ENCODE assay signal across 9 mouse cellular contexts in the genomic region with DNA sequence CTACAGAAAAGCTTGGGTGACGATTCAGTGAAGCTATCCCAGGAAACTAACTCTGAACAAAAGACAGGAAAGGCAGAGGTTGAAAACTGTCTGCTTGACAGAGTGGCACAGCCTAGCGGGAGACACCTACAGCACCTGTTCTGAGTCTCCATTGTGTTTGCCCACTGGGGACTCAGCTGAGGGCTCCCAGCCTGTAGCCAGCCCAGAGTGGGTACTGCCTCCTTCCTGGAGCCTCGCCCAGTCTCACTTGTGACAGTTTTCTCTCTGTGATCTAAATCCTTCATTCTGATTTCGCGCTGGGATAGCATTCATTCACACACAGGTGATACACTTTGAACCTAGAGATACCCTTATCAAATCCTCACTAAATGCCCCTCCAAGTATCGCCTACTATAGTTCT. TPM values are rescaled to one million over a fixed set of nuclear protein-coding genes. Genes with fewer than 3 reads are reported as not detected.
A peak's percentile ranks its signal among the peaks of the same experiment; 100 is the strongest.
DNase-seq lines count a peak whose midpoint lies in the region; ATAC-seq and TF ChIP-seq lines count a peak whose summit lies in the region.
"Had no signal": no experiment of that assay in that cellular context is flagged by ENCODE, and none has a peak within 500 bp of the region (broad histone marks: within the 10 kb centered on the region; RNA-seq: fewer than 3 reads in every experiment).

No protein-coding gene starts in this region.

- no peak for ATAC-seq in embryonic facial prominence, embryonic 11.5 days (replicated peaks; ENCODE audit: insufficient number of reproducible peaks, low FRiP score, low TSS enrichment, low read depth)
- no peak for ATAC-seq in intestine, embryonic 14.5 days (replicated peaks; ENCODE audit: low FRiP score, low TSS enrichment, low read depth)
- ATAC-seq in lung, embryonic 16.5 days (ENCODE audit: low read depth): no peak

- H3K9me3 ChIP-seq in heart, embryonic 10.5 days: no peaks in the 10 kb centered on the region
- no peaks in the 10 kb centered on the region for H3K9me3 ChIP-seq in embryonic facial prominence, embryonic 11.5 days (replicated peaks; ENCODE audit: control insufficient read depth, low read length)
- no peaks in the 10 kb centered on the region for H3K9me3 ChIP-seq in intestine, embryonic 14.5 days (ENCODE audit: control insufficient read depth, low read length)
- H3K9me3 ChIP-seq in lung, embryonic 16.5 days (ENCODE audit: control insufficient read depth, low read length): no peaks in the 10 kb centered on the region

- peak overlapping the region; percentile 43 for H3K9ac ChIP-seq in embryonic facial prominence, embryonic 11.5 days (replicated peaks; ENCODE audit: low read length)
- H3K9ac ChIP-seq in intestine, embryonic 14.5 days (ENCODE audit: low read length): peak overlapping the region; percentile 54
- peak overlapping the region; percentile 70 for H3K9ac ChIP-seq in lung, embryonic 16.5 days (ENCODE audit: low read length)

- no peaks in the 10 kb centered on the region for H3K27me3 ChIP-seq in heart, embryonic 10.5 days (ENCODE audit: insufficient read depth, poor library complexity, severe bottlenecking)
- no peaks in the 10 kb centered on the region for H3K27me3 ChIP-seq in embryonic facial prominence, embryonic 11.5 days (ENCODE audit: control insufficient read depth, insufficient read depth, low read length)
- H3K27me3 ChIP-seq in intestine, embryonic 14.5 days (replicated peaks; ENCODE audit: control insufficient read depth, insufficient read depth, low read length): no peaks in the 10 kb centered on the region
- peaks cover 2% of the 10 kb centered on the region; the same call in 1 of the 2 replicates for H3K27me3 ChIP-seq in lung, embryonic 16.5 days (ENCODE audit: control insufficient read depth, insufficient read depth, low read depth, low read length)
- H3K27me3 ChIP-seq in small intestine, adult 2 months (ENCODE audit: control insufficient read depth, insufficient read depth, low read length): no peaks in the 10 kb centered on the region; the same call in 1 of the 2 replicates
- H3K27me3 ChIP-seq: CH12.LX had no signal

- H3K4me1 ChIP-seq in heart, embryonic 10.5 days: 0 out of 2 replicates have a peak, but pooled peaks cover 3% of the 10 kb centered on the region
- no peaks in the 10 kb centered on the region for H3K4me1 ChIP-seq in embryonic facial prominence, embryonic 11.5 days (ENCODE audit: control insufficient read depth, insufficient read depth, low read length)
- peaks cover 4% of the 10 kb centered on the region for H3K4me1 ChIP-seq in intestine, embryonic 14.5 days (replicated peaks; ENCODE audit: control insufficient read depth, insufficient read depth, low read length)
- H3K4me1 ChIP-seq in lung, embryonic 16.5 days (replicated peaks; ENCODE audit: control insufficient read depth, insufficient read depth, low read length): no peaks in the 10 kb centered on the region
- no peaks in the 10 kb centered on the region for H3K4me1 ChIP-seq in small intestine, adult 2 months (ENCODE audit: control insufficient read depth, insufficient read depth, insufficient read length, low read length)

- peak overlapping the region; percentile 72 for H3K4me3 ChIP-seq in heart, embryonic 10.5 days
- peak overlapping the region; percentile 61 for H3K4me3 ChIP-seq in embryonic facial prominence, embryonic 11.5 days (ENCODE audit: low read depth, low read length)
- H3K4me3 ChIP-seq in intestine, embryonic 14.5 days (ENCODE audit: low read depth, low read length): peak overlapping the region; percentile 72
- peak overlapping the region; percentile 64 for H3K4me3 ChIP-seq in lung, embryonic 16.5 days (ENCODE audit: low read length)
- H3K4me3 ChIP-seq in small intestine, adult 2 months (ENCODE audit: low read depth, low read length): peak overlapping the region; percentile 25

- no peak for DNase-seq in heart, embryonic 10.5 days (ENCODE audit: low spot score)
- DNase-seq in heart, postnatal 25 days (ENCODE audit: low spot score): no peak
- DNase-seq in embryonic facial prominence, embryonic 11.5 days (ENCODE audit: low spot score): no peak
- no peak for DNase-seq in intestine, embryonic 14.5 days (ENCODE audit: low spot score)
- no peak for DNase-seq in testis, postnatal 10 days (ENCODE audit: low spot score)
- no peak for DNase-seq in thymus, postnatal 0 days (ENCODE audit: low spot score)

- intact Hi-C loops in heart, postnatal 25 days (cut with DNase I): loop anchor here (5.0 kb wide), 2 partner anchors 608 to 1413 kb away; no protein-coding TSS in a partner anchor

- WGBS in heart, embryonic 10.5 days: 23% methylated on average over 6 of the region's 6 CpGs
- WGBS in embryonic facial prominence, embryonic 11.5 days: 33% methylated on average over 6 of the region's 6 CpGs
- WGBS in intestine, embryonic 14.5 days: 17% methylated on average over 6 of the region's 6 CpGs
- 7% methylated on average over 6 of the region's 6 CpGs for WGBS in lung, embryonic 16.5 days
- WGBS in small intestine, adult 2 months: 20% methylated on average over 6 of the region's 6 CpGs

- TF ChIP-seq POLR2A in small intestine, adult 2 months (IDR thresholded peaks at IDR 0.05; ENCODE audit: low read depth, low read length): no peak

- H3K27ac ChIP-seq in heart, embryonic 10.5 days: no peak overlapping the region
- no peak overlapping the region for H3K27ac ChIP-seq in embryonic facial prominence, embryonic 11.5 days (replicated peaks; ENCODE audit: low read depth, low read length)
- no peak overlapping the region for H3K27ac ChIP-seq in intestine, embryonic 14.5 days (ENCODE audit: low read depth)
- H3K27ac ChIP-seq in lung, embryonic 16.5 days (ENCODE audit: low read length): peak overlapping the region; percentile 27; the same call in 1 of the 2 replicates
- H3K27ac ChIP-seq in small intestine, adult 2 months (ENCODE audit: insufficient read depth, low read depth, low read length): no peak overlapping the region

- TF ChIP-seq CTCF in small intestine, adult 2 months (IDR thresholded peaks at IDR 0.05; ENCODE audit: extremely low read depth, insufficient read length, insufficient replicate concordance, low read depth, low read length): no peak

- H3K4me2 ChIP-seq in embryonic facial prominence, embryonic 11.5 days (ENCODE audit: low read depth, low read length): peak overlapping the region; percentile 93
- peak overlapping the region; percentile 94 for H3K4me2 ChIP-seq in intestine, embryonic 14.5 days (ENCODE audit: low read length)
- peak overlapping the region; percentile 88 for H3K4me2 ChIP-seq in lung, embryonic 16.5 days (ENCODE audit: low read depth, low read length)

- H3K36me3 ChIP-seq in heart, embryonic 10.5 days: no peaks in the 10 kb centered on the region
- no peaks in the 10 kb centered on the region for H3K36me3 ChIP-seq in embryonic facial prominence, embryonic 11.5 days (replicated peaks; ENCODE audit: control insufficient read depth, insufficient read depth, low read depth, low read length)
- no peaks in the 10 kb centered on the region for H3K36me3 ChIP-seq in intestine, embryonic 14.5 days (ENCODE audit: control insufficient read depth, insufficient read depth, low read length)
- H3K36me3 ChIP-seq in lung, embryonic 16.5 days (ENCODE audit: control insufficient read depth, insufficient read depth, low read length): no peaks in the 10 kb centered on the region
- H3K36me3 ChIP-seq in small intestine, adult 2 months (ENCODE audit: control insufficient read depth, insufficient read depth, low read length): no peaks in the 10 kb centered on the region

RNA-seq across cellular contexts. Expression of a gene that starts 1.5 kb away (rescaled TPM):
- 11.9 and 24.3 TPM in 2 replicates for polyA plus RNA-seq in heart, embryonic 10.5 days (2016; fragmentation: Nextera tagmentation; extraction: Ambion mirVana)
- total RNA-seq in heart, postnatal 25 days (2021): 1 to 10 TPM in 1 of 2 experiments, under 1 TPM in 1; 0.89 to 1.5 TPM
- polyA plus RNA-seq in embryonic facial prominence, embryonic 11.5 days (2014; fragmentation: Nextera tagmentation; extraction: Ambion mirVana): 31.1 and 37.3 TPM in 2 replicates
- polyA plus RNA-seq in intestine, embryonic 14.5 days (2014; fragmentation: Nextera tagmentation; extraction: Ambion mirVana): 35.7 and 41.7 TPM in 2 replicates
- 40.6 and 45.3 TPM in 2 replicates for polyA plus RNA-seq in lung, embryonic 16.5 days (2015; fragmentation: Nextera tagmentation; extraction: Ambion mirVana)
- 0.81 and 1.9 TPM in 2 replicates for polyA plus RNA-seq in small intestine, adult 2 months (2012; rRNA removed)
- 1.7 TPM in 2 replicates for polyA plus RNA-seq in thymus, postnatal 0 days (2015; fragmentation: Nextera tagmentation; extraction: Ambion mirVana)
- total RNA-seq: CH12.LX had no signal
